Mouse (Mus musculus): ENCODE results near the gene Samd7.

Samd7 gene

GRCm38 (mm10) chr3:30746006-30746405, at the start of gene Samd7:
Gene Samd7 (plus strand): TSS chr3:30746293.
- in situ Hi-C loops (cut with MboI; ENCODE audit: unreplicated experiment in 2 of 2), result no loop called here

DNA sequence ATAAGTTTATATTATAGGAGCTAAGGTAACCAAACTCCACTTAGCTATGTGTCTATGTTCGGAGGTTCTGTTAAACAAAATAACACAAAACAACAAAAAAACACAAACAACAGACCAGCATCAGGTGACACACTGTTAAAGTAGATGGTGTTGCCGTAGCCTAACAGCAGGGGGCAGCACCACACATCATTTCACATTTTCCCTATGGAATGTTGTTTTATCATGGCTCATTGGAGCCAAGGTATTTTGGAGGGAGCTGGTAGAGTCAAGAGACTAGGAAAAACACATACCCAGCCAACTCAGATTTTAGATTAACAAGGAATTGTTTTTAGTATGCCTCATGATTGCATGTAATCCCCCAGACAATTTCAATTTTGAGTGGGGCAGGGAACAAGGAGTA, 49.7 kb upstream of the Samd7 start:
- in situ Hi-C loops (cut with MboI; ENCODE audit: unreplicated experiment in 2 of 2), result loop anchor here (5.0 to 25.0 kb wide), 3 partner anchors 358 to 916 kb away; no protein-coding TSS in a partner anchor

DNA sequence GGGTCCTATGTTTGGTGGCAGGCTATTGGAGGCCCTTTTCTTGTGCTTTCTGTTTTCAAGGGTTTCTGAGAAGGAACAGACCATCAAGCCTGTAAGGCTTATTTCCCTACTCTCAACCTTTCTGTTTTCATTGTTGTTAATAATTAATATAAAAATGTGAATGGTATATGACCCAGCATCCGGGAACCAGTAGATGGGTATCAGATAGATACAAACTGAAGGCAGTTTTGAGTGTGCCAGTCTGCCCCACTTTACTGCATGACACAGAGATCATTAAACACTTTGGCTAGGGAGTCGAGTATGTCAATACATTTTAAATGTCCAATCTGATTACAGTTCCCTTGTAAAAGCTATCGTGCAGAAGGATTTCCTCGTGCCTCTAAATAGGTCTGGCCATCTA, 48.2 kb upstream of the Samd7 start:
- in situ Hi-C loops (cut with MboI; ENCODE audit: unreplicated experiment in 2 of 2), result loop anchor here (5.0 to 25.0 kb wide), 3 partner anchors 357 to 914 kb away; no protein-coding TSS in a partner anchor

DNA sequence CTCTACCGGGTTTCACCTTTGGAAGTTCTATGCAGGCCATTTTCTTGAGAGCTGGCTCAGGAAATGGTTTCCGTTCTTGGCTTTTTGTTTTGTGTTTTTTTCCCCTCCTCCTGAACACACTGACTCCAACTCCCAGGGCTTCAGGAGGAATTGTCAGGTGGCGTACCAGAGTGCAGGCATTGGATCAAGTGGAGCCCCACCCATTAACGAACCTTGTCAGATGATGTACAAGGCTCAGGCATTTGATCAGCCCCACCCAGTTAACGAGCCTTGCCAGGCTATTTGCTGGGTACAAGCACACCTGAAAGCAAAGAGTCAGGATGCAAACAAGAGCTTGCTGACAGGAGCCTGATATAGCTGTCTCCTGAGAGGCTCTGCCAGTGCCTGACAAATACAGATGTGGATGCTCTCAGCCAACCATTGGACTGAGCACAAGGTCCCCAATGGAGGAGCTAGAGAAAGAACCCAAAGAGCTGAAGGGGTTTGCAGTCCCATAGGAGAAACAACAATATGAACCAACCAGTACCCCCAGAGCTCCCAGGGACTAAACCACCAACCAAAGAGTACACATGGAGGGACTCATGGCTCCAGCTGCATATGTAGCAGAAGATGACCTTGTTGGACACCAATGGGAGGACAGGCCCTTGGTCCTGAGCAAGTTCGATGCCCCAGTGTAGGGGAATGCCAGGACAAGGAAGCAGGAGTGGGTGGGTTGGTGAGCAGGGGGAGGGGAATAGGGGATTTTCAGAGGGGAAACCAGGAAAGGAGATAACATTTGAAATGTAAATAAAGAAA, 46.2 kb upstream of the Samd7 start, which contains the start of gene Lrrc31:
Gene Lrrc31, minus strand, starts transcription at position 133 of the 795 bp plus-strand sequence.
- in situ Hi-C loops (cut with MboI; ENCODE audit: unreplicated experiment in 2 of 2), result loop anchor here (5.0 to 25.0 kb wide), 4 partner anchors 355 to 912 kb away; partner anchors contain the start of gene Cldn11 (in 1 of the 2)

DNA sequence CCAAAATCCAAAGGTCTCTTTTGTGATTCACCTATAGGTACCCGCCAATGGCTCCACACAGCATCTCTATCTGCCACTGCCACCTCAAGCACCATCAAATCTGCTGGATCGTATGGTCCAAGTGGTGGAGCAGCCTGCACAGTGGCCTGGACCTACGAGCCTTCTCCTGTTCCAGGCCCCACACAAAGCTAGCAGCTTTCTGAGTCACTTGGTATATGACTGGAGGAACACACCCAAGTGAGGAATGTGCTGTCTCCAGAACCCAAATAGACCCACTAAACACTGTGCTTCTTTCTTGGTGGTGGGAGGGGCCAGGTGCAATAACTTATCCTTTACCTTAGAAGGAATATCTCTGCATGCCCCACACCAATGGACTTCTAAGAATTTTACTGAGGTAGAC, 40.1 kb upstream of the Samd7 start:
- in situ Hi-C loops (cut with MboI; ENCODE audit: unreplicated experiment in 2 of 2), result loop anchor here in 1 of 2 experiments (10.0 kb wide), 1 partner anchor 439 kb away; the partner anchor contains the start of gene Cldn11

DNA sequence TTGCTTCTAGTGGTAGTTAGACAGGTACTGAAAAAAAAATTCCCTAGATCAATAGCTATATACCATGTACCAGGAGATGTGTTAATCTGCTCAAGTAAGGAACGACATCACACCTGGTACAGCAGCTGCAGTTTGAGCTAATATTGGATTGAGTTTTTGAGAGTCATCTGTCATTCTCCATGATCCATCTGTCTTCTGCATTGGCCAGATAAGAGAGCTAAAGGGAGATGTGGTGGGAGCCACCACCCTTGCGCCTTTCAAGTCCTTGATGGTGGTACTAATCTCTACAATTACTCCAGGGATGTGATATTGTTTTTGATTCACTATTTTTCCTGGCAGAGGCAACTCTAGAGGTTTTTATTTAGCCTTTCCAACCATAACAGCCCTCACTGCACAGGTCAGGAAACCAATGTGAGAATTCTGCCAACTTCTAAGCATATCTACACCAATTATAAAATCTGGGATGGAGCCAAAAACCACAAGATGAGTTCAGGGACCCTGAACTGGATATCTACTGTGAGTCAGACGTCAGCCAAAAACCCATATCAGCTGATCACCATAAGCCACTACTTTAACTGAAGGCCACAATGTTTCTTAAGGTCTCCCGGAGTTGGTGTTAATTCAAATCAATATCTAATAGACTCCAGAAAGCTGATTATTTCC, 39.3 kb upstream of the Samd7 start:
- in situ Hi-C loops (cut with MboI; ENCODE audit: unreplicated experiment in 2 of 2), result loop anchor here in 1 of 2 experiments (10.0 kb wide), 1 partner anchor 438 kb away; the partner anchor contains the start of gene Cldn11

GRCm38 (mm10) chr3:30710191-30710590, 35.9 kb upstream of the Samd7 start:
- in situ Hi-C loops (cut with MboI; ENCODE audit: unreplicated experiment in 2 of 2), result no loop called here

DNA sequence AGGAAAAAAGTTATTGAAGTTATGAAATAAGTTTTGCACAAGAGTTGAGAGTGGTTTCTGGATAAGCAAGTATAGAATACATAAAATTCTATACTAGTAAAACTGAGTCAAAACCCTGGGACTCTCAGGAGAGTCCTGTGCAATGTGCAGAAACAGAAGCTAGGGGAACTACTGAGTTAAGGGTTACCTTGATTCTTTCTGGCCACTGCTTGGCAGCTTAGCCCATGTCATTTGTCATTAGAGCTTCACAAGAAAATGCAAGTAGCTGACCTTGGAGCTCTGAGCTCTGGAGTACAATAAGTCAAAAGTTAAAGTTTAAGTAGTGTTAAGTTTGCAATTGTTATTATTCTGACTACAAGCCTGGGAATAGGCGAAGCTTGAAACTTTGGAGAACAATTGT, 32.8 kb upstream of the Samd7 start:
- in situ Hi-C loops (cut with MboI; ENCODE audit: unreplicated experiment in 2 of 2), result no loop called here

- in situ Hi-C loops (cut with MboI; ENCODE audit: unreplicated experiment in 2 of 2), result no loop called here
Measured at GRCm38 (mm10) chr3:30718649-30719048, 27.4 kb upstream of the Samd7 start.

DNA sequence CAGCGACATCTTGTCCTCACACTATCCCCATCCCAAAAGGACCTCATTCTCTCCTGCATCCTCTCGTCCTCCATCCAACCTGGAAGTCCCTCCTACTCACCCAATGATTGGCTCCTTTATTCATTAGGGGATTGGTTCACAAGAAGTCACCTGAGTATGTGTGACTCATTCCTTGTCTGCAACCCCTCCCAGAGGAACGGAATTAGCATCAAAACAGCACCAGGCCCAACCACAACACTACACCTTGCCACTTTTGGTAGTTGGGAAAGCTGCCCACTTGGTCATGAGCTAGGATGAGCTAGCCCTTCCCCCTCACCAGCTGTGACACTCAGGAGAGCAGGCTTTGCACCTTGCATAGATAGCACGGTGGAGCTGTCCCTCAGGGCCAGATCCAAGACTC, 24.1 kb upstream of the Samd7 start:
- in situ Hi-C loops (cut with MboI; ENCODE audit: unreplicated experiment in 2 of 2), result no loop called here

DNA sequence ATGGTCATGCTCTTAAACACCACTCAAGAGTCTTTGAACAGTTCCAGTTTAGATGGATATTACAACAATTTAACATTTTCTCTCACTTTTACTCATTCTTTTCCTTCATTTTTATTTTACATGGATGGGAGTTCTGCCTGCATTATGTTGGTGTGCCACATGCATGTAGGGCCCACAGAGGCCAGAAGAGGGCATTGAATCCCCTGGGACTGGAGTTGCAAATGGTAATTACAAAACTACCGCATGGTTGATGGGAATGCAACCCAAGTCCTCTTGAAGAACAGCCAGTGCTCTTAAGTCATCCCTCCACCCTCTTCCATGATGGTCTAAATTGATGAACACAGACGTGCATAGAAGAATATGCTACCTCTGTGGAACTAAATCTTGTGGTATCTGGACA, 23.6 kb upstream of the Samd7 start:
- in situ Hi-C loops (cut with MboI; ENCODE audit: unreplicated experiment in 2 of 2), result no loop called here

DNA sequence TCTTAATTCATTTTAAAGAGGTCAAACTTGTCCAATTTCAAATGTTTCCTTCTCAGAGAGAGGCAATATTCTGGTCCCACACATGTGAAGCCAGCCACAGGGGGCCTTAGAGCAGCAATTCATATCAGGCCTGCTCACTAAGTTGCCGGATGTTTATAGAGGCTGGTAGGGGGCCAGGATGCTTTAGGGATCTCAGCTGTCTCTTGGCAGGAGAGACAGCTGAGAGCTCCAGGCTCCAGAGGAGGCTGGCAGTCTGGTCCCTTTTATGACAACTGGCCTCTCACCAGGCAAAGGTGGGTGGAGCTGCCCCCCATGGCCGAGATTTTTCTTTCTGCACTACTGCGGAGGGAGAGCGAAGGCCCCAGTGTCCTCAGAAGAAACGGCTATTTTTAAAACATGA, 22.9 kb upstream of the Samd7 start:
- in situ Hi-C loops (cut with MboI; ENCODE audit: unreplicated experiment in 2 of 2), result no loop called here

- in situ Hi-C loops (cut with MboI; ENCODE audit: unreplicated experiment in 2 of 2), result no loop called here
Measured at GRCm38 (mm10) chr3:30724105-30724824, 21.8 kb upstream of the Samd7 start.

DNA sequence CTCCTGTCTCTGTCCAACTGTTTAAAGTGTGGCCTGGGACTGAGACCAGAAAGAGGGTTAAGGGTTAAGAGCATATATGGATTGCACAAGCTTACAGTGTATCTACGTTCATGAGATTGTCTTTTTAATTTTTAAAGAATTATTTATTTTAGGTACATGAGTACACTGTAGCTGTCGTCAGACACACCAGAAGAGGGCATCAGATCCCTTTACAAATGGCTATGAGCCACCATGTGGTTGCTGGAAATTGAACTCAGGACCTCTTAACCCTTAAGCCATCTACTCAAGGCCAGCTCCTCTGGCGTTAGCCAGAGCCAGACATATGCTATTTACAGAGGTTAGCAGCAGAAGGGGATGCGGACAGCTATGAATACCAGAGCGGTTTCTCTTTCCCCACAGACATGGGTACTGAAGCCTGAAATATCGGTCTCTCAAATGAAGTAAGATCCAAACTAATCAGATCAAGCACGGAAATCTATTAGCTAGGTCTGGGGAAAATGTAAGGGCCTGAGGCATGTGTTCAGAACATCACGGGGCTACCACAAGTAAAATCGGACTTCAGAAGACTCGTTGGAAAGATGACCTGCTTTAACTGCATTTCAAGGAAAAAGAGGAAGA, 21.1 kb upstream of the Samd7 start:
- in situ Hi-C loops (cut with MboI; ENCODE audit: unreplicated experiment in 2 of 2), result no loop called here

DNA sequence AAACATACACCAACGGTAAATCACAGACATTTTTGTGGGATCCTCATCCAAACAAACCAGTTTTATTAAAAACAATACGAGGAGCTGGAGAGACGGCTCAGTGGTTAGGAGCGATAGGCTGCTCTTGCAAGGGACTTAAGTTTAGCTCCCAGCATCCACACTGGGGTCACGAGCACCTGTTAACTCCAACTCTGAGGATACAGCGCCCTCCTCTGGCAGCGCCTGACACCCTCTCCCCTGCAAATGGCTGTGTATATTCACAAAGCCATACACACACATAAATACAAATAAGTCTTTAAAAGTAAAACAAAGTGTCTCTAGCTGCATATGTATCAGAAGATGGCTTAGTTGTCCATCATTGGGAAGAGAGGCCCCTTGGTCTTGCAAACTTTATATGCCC, 20.6 kb upstream of the Samd7 start:
- in situ Hi-C loops (cut with MboI; ENCODE audit: unreplicated experiment in 2 of 2), result no loop called here

GRCm38 (mm10) chr3:30727209-30727608, 18.9 kb upstream of the Samd7 start:
- in situ Hi-C loops (cut with MboI; ENCODE audit: unreplicated experiment in 2 of 2), result no loop called here

GRCm38 (mm10) chr3:30729046-30729445, 17.0 kb upstream of the Samd7 start:
- in situ Hi-C loops (cut with MboI; ENCODE audit: unreplicated experiment in 2 of 2), result no loop called here

DNA sequence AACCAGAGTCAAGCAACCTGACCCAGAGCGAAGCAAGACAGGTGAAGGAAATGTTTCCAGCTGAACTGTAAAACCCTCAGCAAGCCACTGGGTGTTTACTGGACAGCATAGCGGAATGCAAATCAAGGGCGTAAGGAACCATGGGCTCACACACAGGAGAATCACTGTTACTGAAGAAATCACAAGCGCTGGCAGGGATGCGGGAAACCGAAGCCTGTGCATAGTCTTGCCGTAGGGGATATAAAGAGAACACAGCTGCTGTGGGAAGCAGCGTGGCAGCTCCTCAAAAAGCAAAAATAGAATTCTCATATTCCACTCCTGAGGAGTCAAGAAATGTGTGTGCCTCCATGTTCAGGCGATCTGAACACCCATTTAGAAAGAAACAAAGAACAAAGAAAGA, 9.3 kb upstream of the Samd7 start:
- in situ Hi-C loops (cut with MboI; ENCODE audit: unreplicated experiment in 2 of 2), result no loop called here

- in situ Hi-C loops (cut with MboI; ENCODE audit: unreplicated experiment in 2 of 2), result no loop called here
Measured at GRCm38 (mm10) chr3:30741306-30741705, 4.8 kb upstream of the Samd7 start.

- in situ Hi-C loops (cut with MboI; ENCODE audit: unreplicated experiment in 2 of 2), result no loop called here
Measured at GRCm38 (mm10) chr3:30742891-30743290, 3.2 kb upstream of the Samd7 start.

- in situ Hi-C loops (cut with MboI; ENCODE audit: unreplicated experiment in 2 of 2), result no loop called here
Measured at GRCm38 (mm10) chr3:30748316-30748715, 2.2 kb downstream of the Samd7 start.
